Mouse (Mus musculus): ENCODE measurements around the gene Slc22a14. TPM values are rescaled to one million over a fixed set of nuclear protein-coding genes. Genes with fewer than 3 reads are reported as not detected.

The Slc22a14 gene
- polyA plus RNA-seq, 1 experiment, result not detected

- peaks cover 9% of the 10 kb centered on the region for H3K4me1 ChIP-seq (ENCODE audit: control insufficient read depth, insufficient read depth, low read length)
- H3K27me3 ChIP-seq (ENCODE audit: control insufficient read depth, insufficient read depth, low read length), result no peaks in the 10 kb centered on the region
- under 1% methylated on average over 68 of the region's 68 CpGs for WGBS
- peak within 1 kb of the TSS; percentile 73 for H3K4me3 ChIP-seq (replicated peaks; ENCODE audit: insufficient read depth, low read depth, low read length)
- TF ChIP-seq POLR2A (IDR thresholded peaks at IDR 0.05; ENCODE audit: borderline replicate concordance, insufficient read depth, low read length) (peak; percentile 59; the same call in 1 of the 2 replicates), CTCF (IDR thresholded peaks at IDR 0.05; ENCODE audit: borderline replicate concordance, insufficient read depth, low read depth, low read length) (no peak)
- H3K27ac ChIP-seq (ENCODE audit: insufficient read depth, low read length), result peak within 1 kb of the TSS; percentile 71; the same call in 1 of the 2 replicates
- peak; percentile 88 to 92 for DNase-seq
Observed at GRCm38 (mm10) chr9:119340909-119341816, 24.2 kb downstream of the Slc22a14 start, which contains the start of gene Myd88. TSS of gene Myd88 (minus strand) at chr9:119341411.

- WGBS, result 7% methylated on average over 8 of the region's 8 CpGs
- no peak for DNase-seq
- no peak overlapping the region for H3K27ac ChIP-seq (ENCODE audit: insufficient read depth, low read length)
Observed at GRCm38 (mm10) chr9:119340212-119340580, 25.2 kb downstream of the Slc22a14 start.

GRCm38 (mm10) chr9:119339558-119340211 is 25.7 kb downstream of the Slc22a14 start, which contains the start of gene Acaa1a:
TSS of gene Acaa1a (plus strand) at chr9:119339676.
- no peak for TF ChIP-seq CTCF (IDR thresholded peaks at IDR 0.05; ENCODE audit: borderline replicate concordance, insufficient read depth, low read depth, low read length)
- no peak for TF ChIP-seq POLR2A (IDR thresholded peaks at IDR 0.05; ENCODE audit: borderline replicate concordance, insufficient read depth, low read length)
- H3K4me3 ChIP-seq (replicated peaks; ENCODE audit: insufficient read depth, low read depth, low read length), result peak within 1 kb of the TSS; percentile 73
- peak; percentile 60 to 62 for DNase-seq
- peaks cover 10% of the 10 kb centered on the region for H3K4me1 ChIP-seq (ENCODE audit: control insufficient read depth, insufficient read depth, low read length)
- no peaks in the 10 kb centered on the region for H3K27me3 ChIP-seq (ENCODE audit: control insufficient read depth, insufficient read depth, low read length)
- 2% methylated on average over 43 of the region's 43 CpGs for WGBS
- peak within 1 kb of the TSS; percentile 45; the same call in 1 of the 2 replicates for H3K27ac ChIP-seq (ENCODE audit: insufficient read depth, low read length)

More at GRCm38 (mm10) chr9:119340212-119340580, 25.2 kb downstream of the Slc22a14 start:
- H3K4me1 ChIP-seq (ENCODE audit: control insufficient read depth, insufficient read depth, low read length), result peaks cover 9% of the 10 kb centered on the region
- TF ChIP-seq CTCF (IDR thresholded peaks at IDR 0.05; ENCODE audit: borderline replicate concordance, insufficient read depth, low read depth, low read length), result no peak
- TF ChIP-seq POLR2A (IDR thresholded peaks at IDR 0.05; ENCODE audit: borderline replicate concordance, insufficient read depth, low read length), result no peak
- no peaks in the 10 kb centered on the region for H3K27me3 ChIP-seq (ENCODE audit: control insufficient read depth, insufficient read depth, low read length)
- H3K4me3 ChIP-seq (replicated peaks; ENCODE audit: insufficient read depth, low read depth, low read length), result peak overlapping the region; percentile 73

GRCm38 (mm10) chr9:119339106-119339505 is 26.2 kb downstream of the Slc22a14 start:
- Histone ChIP-seq H3K27ac (ENCODE audit: insufficient read depth, low read length) (no peak overlapping the region), H3K27me3 (ENCODE audit: control insufficient read depth, insufficient read depth, low read length) (no peaks in the 10 kb centered on the region), H3K4me1 (ENCODE audit: control insufficient read depth, insufficient read depth, low read length) (peaks cover 16% of the 10 kb centered on the region), H3K4me3 (replicated peaks; ENCODE audit: insufficient read depth, low read depth, low read length) (no peak overlapping the region)
- DNase-seq, result no peak
- TF ChIP-seq CTCF (IDR thresholded peaks at IDR 0.05; ENCODE audit: borderline replicate concordance, insufficient read depth, low read depth, low read length), result no peak
- no peak for TF ChIP-seq POLR2A (IDR thresholded peaks at IDR 0.05; ENCODE audit: borderline replicate concordance, insufficient read depth, low read length)
- WGBS, result 65% methylated on average over 7 of the region's 7 CpGs

GRCm38 (mm10) chr9:119338350-119338749 is 27.0 kb downstream of the Slc22a14 start:
- 92% methylated on average over 3 of the region's 3 CpGs for WGBS
- no peak for TF ChIP-seq CTCF (IDR thresholded peaks at IDR 0.05; ENCODE audit: borderline replicate concordance, insufficient read depth, low read depth, low read length)
- no peak for TF ChIP-seq POLR2A (IDR thresholded peaks at IDR 0.05; ENCODE audit: borderline replicate concordance, insufficient read depth, low read length)
- H3K4me3 ChIP-seq (replicated peaks; ENCODE audit: insufficient read depth, low read depth, low read length), result no peak overlapping the region
- no peaks in the 10 kb centered on the region for H3K27me3 ChIP-seq (ENCODE audit: control insufficient read depth, insufficient read depth, low read length)
- H3K4me1 ChIP-seq (ENCODE audit: control insufficient read depth, insufficient read depth, low read length), result peaks cover 17% of the 10 kb centered on the region
- no peak for DNase-seq
- no peak overlapping the region for H3K27ac ChIP-seq (ENCODE audit: insufficient read depth, low read length)

- Histone ChIP-seq H3K27me3 (ENCODE audit: control insufficient read depth, insufficient read depth, low read length) (no peaks in the 10 kb centered on the region), H3K4me3 (replicated peaks; ENCODE audit: insufficient read depth, low read depth, low read length) (no peak overlapping the region), H3K4me1 (ENCODE audit: control insufficient read depth, insufficient read depth, low read length) (peaks cover 15% of the 10 kb centered on the region), H3K27ac (ENCODE audit: insufficient read depth, low read length) (no peak overlapping the region)
- DNase-seq, result no peak
- whole genome bisulfite sequencing, result 90% methylated on average over 14 of the region's 14 CpGs
- TF ChIP-seq CTCF (IDR thresholded peaks at IDR 0.05; ENCODE audit: borderline replicate concordance, insufficient read depth, low read depth, low read length) (no peak), POLR2A (IDR thresholded peaks at IDR 0.05; ENCODE audit: borderline replicate concordance, insufficient read depth, low read length) (no peak)
Observed at GRCm38 (mm10) chr9:119337842-119338241, 27.5 kb downstream of the Slc22a14 start.

- H3K27ac ChIP-seq (ENCODE audit: insufficient read depth, low read length), result peak overlapping the region; percentile 55; the same call in 1 of the 2 replicates
- no peak overlapping the region for H3K4me3 ChIP-seq (replicated peaks; ENCODE audit: insufficient read depth, low read depth, low read length)
- H3K4me1 ChIP-seq (ENCODE audit: control insufficient read depth, insufficient read depth, low read length), result peaks cover 8% of the 10 kb centered on the region
- no peaks in the 10 kb centered on the region for H3K27me3 ChIP-seq (ENCODE audit: control insufficient read depth, insufficient read depth, low read length)
- peak; percentile 52 to 70 for DNase-seq
- 17% methylated on average over 4 of the region's 4 CpGs for whole genome bisulfite sequencing
- no peak for TF ChIP-seq CTCF (IDR thresholded peaks at IDR 0.05; ENCODE audit: borderline replicate concordance, insufficient read depth, low read depth, low read length)
- TF ChIP-seq POLR2A (IDR thresholded peaks at IDR 0.05; ENCODE audit: borderline replicate concordance, insufficient read depth, low read length), result no peak
Observed at GRCm38 (mm10) chr9:119335571-119335970, 29.8 kb downstream of the Slc22a14 start.

Data from cerebellum, adult 2 months (tissue).